Mouse (Mus musculus) embryonic facial prominence, embryonic 13.5 days (tissue): Measurements from ENCODE around the gene Fam25c. TPM values are rescaled to one million over a fixed set of nuclear protein-coding genes. Genes with fewer than 3 reads are reported as not detected.

Experiments used
- ATAC-seq: fragments of 200-750 bp; cut with Nextera tagmentation; 2 replicates; pipeline ENCODE4 v1.8.0; 2017; ENCODE audit warnings: low read depth; ENCODE audit not compliant: insufficient number of reproducible peaks, insufficient read depth, low FRiP score, low TSS enrichment
- H3K27ac ChIP-seq: fragments of 300-500 bp; sonication (generic); 2 replicates; pipeline ENCODE4 v1.5.1; 2015; ENCODE audit warnings: moderate library complexity, mild to moderate bottlenecking, inconsistent platforms
- H3K27me3 ChIP-seq: fragments of 300-500 bp; sonication (generic); 2 replicates; pipeline ENCODE4 v1.6.1; 2015; ENCODE audit warnings: mild to moderate bottlenecking, inconsistent platforms
- H3K36me3 ChIP-seq: fragments of 300-500 bp; sonication (generic); 2 replicates; pipeline ENCODE4 v1.6.1; 2015; ENCODE audit warnings: mild to moderate bottlenecking, inconsistent platforms
- H3K4me1 ChIP-seq: fragments of 300-500 bp; sonication (generic); 2 replicates; pipeline ENCODE4 v1.6.1; 2015; ENCODE audit warnings: inconsistent platforms
- H3K4me2 ChIP-seq: fragments of 300-500 bp; sonication (generic); 2 replicates; pipeline ENCODE4 v1.6.1; 2015; ENCODE audit warnings: moderate library complexity, mild to moderate bottlenecking, inconsistent platforms
- H3K4me3 ChIP-seq: fragments of 300-500 bp; sonication (generic); 2 replicates; pipeline ENCODE4 v1.5.1; 2015; ENCODE audit warnings: mild to moderate bottlenecking, inconsistent platforms
- H3K9ac ChIP-seq: fragments of 300-500 bp; sonication (generic); 2 replicates; pipeline ENCODE4 v1.6.1; 2015; ENCODE audit warnings: mild to moderate bottlenecking, inconsistent platforms
- H3K9me3 ChIP-seq: fragments of 300-500 bp; sonication (generic); 2 replicates; pipeline ENCODE4 v1.6.1; 2016; ENCODE audit warnings: inconsistent platforms
- WGBS: fragments of 180-500 bp; shearing (Covaris S2); methylation state at CpG from one replicate; pipeline ENCODE4 v1.1.7; 2015; ENCODE audit warnings: mixed read lengths; 5-methylcytosine and 5-hydroxymethylcytosine counted together
- polyA plus RNA-seq: library from polyadenylated mRNA; unstranded; fragments of >200 nt; fragmentation: Nextera tagmentation; extraction: Ambion mirVana; gene quantifications from 2 replicates; pipeline ENCODE4 v1.2.1, GENCODE M21; 2015

The Fam25c gene
- 4.7 and 6.9 TPM in 2 replicates for polyA plus RNA-seq

DNA sequence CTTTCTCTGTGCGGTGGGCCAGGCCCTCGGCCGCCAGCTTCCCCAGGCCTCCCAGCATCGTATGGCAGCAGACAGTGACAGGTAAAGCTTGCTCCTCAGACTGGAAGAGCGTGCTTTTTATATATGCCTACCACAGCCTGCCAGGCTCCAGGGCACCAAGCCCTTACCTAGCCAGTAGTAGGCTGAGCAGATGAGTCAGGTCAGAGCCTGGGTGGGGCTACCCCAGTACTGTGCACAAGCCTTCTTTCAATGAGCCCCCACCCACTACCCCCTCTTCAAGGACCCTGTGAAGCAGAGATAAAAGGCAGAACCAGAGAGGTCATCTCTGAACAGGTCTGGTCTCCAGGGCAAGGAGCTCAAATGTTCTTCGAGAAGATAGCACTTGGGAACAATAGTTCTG, at the start of gene Fam25c:
TSS of gene Fam25c (minus strand) at position 133 of the 400 bp plus-strand sequence.
- Histone ChIP-seq H3K4me3 (no peak within 1 kb of the TSS), H3K9ac (no peak within 1 kb of the TSS), H3K4me2 (no peak within 1 kb of the TSS), H3K36me3 (no peaks in the 10 kb centered on the region), H3K27me3 (no peaks in the 10 kb centered on the region), H3K9me3 (no peaks in the 10 kb centered on the region), H3K27ac (no peak within 1 kb of the TSS), H3K4me1 (no peaks in the 10 kb centered on the region)
- peak; percentile 58; the same call in 1 of the 2 replicates for ATAC-seq
- WGBS = 74% methylated on average over 6 of the region's 6 CpGs

DNA sequence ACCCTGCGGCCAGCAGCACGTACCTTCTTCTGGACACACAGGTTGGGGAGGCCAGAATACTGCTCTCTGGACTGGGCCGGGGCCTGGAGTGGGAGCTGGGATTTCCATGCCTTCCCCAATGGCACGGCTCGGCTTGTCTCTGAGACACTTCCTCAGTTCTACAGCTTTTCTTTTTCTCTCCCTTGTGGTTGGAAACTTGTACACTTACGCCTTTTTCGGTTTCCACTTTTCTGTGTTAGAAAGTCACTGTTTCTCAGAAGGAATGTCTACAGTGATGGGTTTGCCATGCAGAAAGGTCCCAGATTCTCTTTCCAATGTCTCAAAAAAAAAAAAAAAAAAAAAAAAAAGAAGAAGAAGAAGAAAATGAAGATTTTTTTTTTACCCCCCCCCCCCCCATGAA, 48.2 kb upstream of the Fam25c start:
- Histone ChIP-seq H3K9ac (no peak overlapping the region), H3K27ac (no peak overlapping the region), H3K9me3 (no peaks in the 10 kb centered on the region), H3K27me3 (no peaks in the 10 kb centered on the region), H3K4me2 (no peak overlapping the region), H3K4me3 (no peak overlapping the region), H3K4me1 (no peaks in the 10 kb centered on the region), H3K36me3 (peaks cover 78% of the 10 kb centered on the region)
- WGBS = 88% methylated on average over 7 of the region's 7 CpGs
- no peak for ATAC-seq

DNA sequence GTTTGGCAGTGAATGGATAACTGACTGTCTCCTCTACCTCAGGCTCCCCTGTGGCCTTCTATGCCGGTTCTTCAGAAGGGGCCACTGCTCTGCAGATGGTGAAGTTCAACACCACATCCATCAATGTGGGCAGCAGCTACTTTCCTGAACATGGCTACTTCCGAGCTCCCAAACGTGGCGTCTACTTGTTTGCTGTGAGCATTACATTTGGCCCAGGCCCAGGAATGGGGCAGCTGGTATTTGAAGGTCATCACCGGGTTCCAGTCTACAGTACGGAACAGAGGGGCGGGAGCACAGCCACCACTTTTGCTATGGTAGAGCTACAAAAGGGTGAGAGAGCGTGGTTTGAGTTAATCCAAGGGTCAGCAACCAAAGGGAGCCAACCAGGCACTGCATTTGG, 47.6 kb upstream of the Fam25c start:
- H3K9me3 ChIP-seq = no peaks in the 10 kb centered on the region
- no peak for ATAC-seq
- H3K4me1 ChIP-seq = no peaks in the 10 kb centered on the region
- no peaks in the 10 kb centered on the region for H3K27me3 ChIP-seq
- H3K4me2 ChIP-seq = no peak overlapping the region
- no peak overlapping the region for H3K4me3 ChIP-seq
- no peak overlapping the region for H3K27ac ChIP-seq
- 90% methylated on average over 8 of the region's 8 CpGs for WGBS
- no peak overlapping the region for H3K9ac ChIP-seq
- H3K36me3 ChIP-seq = peaks cover 80% of the 10 kb centered on the region

DNA sequence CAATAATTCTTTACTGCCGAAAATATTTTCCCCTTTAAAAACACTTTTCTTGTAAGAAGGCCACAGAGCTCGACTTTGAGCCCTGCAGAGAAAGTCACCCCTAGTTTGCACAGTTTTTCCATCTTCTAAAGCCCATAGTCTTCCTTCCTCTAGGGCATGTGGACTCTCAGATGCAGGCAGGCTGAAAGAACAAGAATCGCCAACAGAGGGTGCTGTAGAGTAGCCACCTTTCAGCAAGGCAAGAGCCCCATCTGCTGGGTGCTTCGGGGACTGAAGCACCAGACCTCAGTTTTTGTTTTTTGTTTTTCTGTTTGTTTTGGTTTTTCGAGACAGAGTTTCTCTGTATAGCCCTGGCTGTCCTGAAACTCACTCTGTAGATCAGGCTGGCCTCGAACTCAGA, 45.9 kb upstream of the Fam25c start:
- Histone ChIP-seq H3K36me3 (peaks cover 69% of the 10 kb centered on the region), H3K9me3 (no peaks in the 10 kb centered on the region), H3K27me3 (no peaks in the 10 kb centered on the region), H3K4me2 (no peak overlapping the region), H3K9ac (no peak overlapping the region), H3K4me3 (no peak overlapping the region), H3K27ac (no peak overlapping the region), H3K4me1 (no peaks in the 10 kb centered on the region)
- no peak for ATAC-seq
- 52% methylated on average over 6 of the region's 6 CpGs for WGBS

DNA sequence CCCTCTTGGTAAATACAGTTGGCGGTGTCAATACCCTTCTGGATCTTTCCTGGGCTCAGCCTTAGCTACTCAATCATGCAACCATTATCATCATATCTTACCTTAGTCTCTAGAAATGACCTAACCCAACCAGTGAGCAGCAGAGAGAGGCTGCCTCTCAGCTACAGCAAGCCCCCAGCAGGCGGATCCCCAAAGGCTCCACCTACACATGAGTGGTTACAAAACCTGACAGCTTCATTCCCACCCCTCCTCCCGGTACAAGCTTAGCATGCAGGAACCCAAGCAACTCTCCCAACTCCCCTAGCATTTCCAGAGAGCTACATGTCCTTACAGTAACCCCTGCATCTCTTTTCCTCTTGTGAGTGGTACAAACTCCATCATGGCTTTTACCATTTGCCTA, 44.8 kb upstream of the Fam25c start:
- no peak for ATAC-seq
- H3K4me2 ChIP-seq = no peak overlapping the region
- H3K9me3 ChIP-seq = no peaks in the 10 kb centered on the region
- H3K36me3 ChIP-seq = peaks cover 61% of the 10 kb centered on the region
- no peak overlapping the region for H3K9ac ChIP-seq
- no peaks in the 10 kb centered on the region for H3K4me1 ChIP-seq
- no peak overlapping the region for H3K27ac ChIP-seq
- H3K4me3 ChIP-seq = no peak overlapping the region
- no peaks in the 10 kb centered on the region for H3K27me3 ChIP-seq
- WGBS = 91% methylated on average over 3 of the region's 3 CpGs

DNA sequence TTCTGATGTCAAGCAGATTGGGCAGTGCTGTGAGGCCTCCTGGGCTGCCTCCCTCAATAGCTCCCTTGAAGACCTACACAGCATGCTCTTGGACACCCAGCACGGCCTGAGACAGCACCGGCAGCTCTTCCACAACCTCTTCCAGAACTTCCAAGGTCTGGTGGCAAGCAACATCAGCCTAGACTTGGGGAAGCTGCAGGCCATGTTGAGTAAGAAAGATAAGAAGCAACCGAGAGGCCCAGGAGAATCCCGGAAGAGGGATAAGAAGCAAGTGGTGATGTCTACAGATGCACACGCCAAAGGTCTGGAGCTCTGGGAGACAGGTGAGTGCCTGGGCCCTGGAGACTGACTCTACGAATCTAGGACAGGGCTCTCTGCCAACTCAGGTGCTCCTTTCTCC, 44.1 kb upstream of the Fam25c start:
- Histone ChIP-seq H3K36me3 (peaks cover 54% of the 10 kb centered on the region), H3K9ac (no peak overlapping the region), H3K27me3 (no peaks in the 10 kb centered on the region), H3K4me2 (no peak overlapping the region), H3K4me1 (no peaks in the 10 kb centered on the region), H3K27ac (no peak overlapping the region), H3K4me3 (no peak overlapping the region), H3K9me3 (no peaks in the 10 kb centered on the region)
- 93% methylated on average over 6 of the region's 6 CpGs for WGBS
- ATAC-seq = no peak

DNA sequence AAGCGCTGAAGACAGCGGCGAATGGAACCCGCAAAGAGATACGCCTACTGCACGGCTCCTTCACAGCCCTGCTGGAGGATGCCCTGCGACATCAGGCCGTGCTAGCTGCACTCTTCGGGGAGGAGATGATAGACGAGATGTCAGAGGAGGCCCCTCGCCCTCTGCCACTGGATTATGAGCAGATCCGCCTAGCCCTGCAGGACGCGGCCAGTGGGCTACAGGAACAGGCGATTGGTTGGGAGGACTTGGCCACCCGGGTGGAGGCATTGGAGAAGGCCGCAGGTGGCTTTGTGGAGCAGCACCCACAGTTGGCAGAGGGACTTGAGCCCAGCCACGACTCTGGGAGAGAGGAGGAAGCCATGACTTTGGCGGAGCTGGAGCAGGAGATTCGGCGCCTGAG, 43.7 kb upstream of the Fam25c start:
- Histone ChIP-seq H3K9ac (no peak overlapping the region), H3K36me3 (peaks cover 52% of the 10 kb centered on the region), H3K4me2 (no peak overlapping the region), H3K27ac (no peak overlapping the region), H3K4me1 (no peaks in the 10 kb centered on the region), H3K9me3 (no peaks in the 10 kb centered on the region), H3K27me3 (no peaks in the 10 kb centered on the region), H3K4me3 (no peak overlapping the region)
- 92% methylated on average over 21 of the region's 21 CpGs for WGBS
- no peak for ATAC-seq

DNA sequence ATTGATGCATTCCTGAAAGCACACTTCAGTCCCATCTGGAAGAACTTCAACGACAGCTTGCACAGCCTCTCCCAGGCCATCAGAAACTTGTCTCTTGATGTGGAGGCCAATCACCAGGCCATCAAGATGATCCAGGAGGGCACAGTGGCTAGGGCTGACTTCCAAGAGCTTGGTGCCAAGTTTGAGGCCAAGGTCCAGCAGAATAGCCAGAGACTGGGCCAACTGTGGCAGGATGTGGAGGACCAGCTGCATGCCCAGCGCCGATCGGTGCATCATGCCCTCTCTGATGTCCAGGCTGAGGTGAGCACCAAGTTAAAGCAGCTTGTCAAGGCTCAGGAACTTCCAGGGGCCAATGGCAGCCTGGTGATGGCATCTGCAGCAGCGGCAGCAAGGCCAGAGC, 42.6 kb upstream of the Fam25c start:
- Histone ChIP-seq H3K27me3 (no peaks in the 10 kb centered on the region), H3K9ac (no peak overlapping the region), H3K4me3 (no peak overlapping the region), H3K4me2 (no peak overlapping the region), H3K4me1 (no peaks in the 10 kb centered on the region), H3K27ac (no peak overlapping the region), H3K9me3 (no peaks in the 10 kb centered on the region), H3K36me3 (peaks cover 47% of the 10 kb centered on the region)
- 91% methylated on average over 5 of the region's 5 CpGs for WGBS
- ATAC-seq = no peak

DNA sequence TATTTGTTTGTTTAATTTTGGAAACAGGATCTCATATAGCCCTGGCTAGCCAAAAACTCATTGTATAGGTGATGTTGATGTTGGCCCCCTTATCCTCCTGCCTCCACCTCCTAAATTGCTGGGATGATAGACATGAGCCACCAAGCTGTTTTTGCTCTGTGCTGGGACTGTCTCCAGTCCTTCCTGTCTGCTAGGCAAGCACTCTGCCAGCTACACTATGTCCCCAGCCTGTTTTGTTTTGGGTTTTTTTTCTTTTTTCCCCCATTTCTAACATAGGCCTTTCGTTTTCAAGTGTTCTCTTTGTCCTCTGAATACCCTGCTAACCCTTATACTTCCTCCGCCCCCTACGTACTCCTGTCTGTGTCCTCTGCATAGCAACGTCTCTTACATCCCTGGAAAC, 38.1 kb upstream of the Fam25c start:
- ATAC-seq = no peak
- no peaks in the 10 kb centered on the region for H3K27me3 ChIP-seq
- 59% methylated on average over 4 of the region's 4 CpGs for WGBS
- no peaks in the 10 kb centered on the region for H3K4me1 ChIP-seq
- H3K9me3 ChIP-seq = no peaks in the 10 kb centered on the region
- no peak overlapping the region for H3K27ac ChIP-seq
- no peak overlapping the region for H3K9ac ChIP-seq
- H3K4me3 ChIP-seq = no peak overlapping the region
- peaks cover 7% of the 10 kb centered on the region for H3K36me3 ChIP-seq
- no peak overlapping the region for H3K4me2 ChIP-seq

DNA sequence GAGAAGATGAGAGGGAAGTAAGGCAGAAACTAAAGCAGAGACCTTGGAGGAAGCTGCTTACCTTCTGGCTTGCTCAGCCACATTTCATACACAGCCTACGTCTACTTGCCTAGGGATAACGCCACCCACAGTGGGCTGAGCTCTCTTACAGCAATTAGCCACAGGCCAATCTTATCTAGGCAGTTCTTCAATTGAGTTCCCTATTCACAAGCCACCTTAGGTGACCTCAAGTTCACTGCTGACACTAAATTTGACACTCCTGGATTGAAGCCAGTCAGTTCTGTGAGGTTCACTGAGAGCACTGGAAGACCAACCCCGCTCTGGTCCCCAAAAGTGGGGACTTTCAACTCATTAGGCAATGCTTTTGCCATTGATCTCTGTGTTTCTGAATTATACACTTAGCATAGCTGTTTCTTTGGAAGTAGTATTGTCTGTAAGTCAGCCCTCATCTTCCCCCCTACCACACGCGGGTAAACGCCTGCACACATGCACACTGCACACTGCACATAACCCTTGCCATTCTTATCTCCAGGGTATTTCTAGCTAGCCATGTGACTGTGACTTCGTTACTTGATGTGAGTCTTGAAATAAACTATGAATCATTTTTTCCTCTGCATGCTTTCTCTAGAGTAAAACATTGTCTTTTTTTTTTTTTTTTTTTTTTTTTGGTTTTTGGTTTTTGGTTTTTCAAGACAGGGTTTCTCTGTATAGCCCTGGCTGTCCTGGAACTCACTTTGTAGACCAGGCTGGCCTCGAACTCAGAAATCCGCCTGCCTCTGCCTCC, 27.9 kb upstream of the Fam25c start:
- 92% methylated on average over 9 of the region's 9 CpGs for WGBS
- Histone ChIP-seq H3K4me3 (no peak overlapping the region), H3K27ac (no peak overlapping the region), H3K4me2 (no peak overlapping the region), H3K9me3 (no peaks in the 10 kb centered on the region), H3K4me1 (peaks cover 12% of the 10 kb centered on the region), H3K36me3 (no peaks in the 10 kb centered on the region), H3K9ac (no peak overlapping the region), H3K27me3 (no peaks in the 10 kb centered on the region)
- no peak for ATAC-seq

DNA sequence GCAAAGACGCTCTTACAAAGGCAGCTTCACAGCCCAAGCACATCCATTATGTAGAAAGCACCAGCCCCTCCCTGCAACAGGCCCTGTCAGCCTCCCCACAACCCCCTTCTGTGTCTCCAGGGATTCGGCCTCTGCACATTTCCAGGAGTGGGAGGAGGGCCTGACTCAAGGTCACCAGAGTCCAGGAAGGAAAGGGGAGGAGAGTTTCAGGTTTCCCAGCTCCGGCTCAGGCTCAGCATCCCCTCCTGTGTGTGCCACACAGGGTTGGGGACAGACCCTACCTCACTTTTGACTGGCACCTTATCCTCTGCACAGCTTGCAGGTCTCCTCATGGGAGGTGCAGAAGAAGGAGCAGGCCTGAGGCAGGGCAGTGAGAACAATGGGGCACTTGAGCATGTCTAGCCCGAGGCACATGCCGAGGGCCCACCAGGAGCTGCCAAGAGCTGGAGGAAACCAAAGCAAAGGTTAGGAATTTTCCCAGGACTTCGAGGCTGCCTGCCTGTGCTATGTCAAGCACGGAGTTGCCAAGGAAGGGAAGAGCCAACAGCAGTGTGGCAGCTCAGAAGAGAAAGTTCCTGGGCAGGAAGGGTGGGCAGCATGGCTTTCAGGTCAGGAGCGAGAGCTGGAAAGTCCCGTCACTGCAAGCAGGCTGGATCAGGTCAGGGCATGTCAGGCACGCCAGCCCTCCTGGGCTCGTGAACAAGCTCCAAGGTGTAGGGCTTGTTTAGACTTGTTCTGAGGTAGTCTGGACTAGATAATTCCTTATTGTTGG, 23.5 kb upstream of the Fam25c start:
- Histone ChIP-seq H3K9ac (no peak overlapping the region), H3K36me3 (no peaks in the 10 kb centered on the region), H3K9me3 (no peaks in the 10 kb centered on the region), H3K27me3 (no peaks in the 10 kb centered on the region), H3K4me3 (no peak overlapping the region), H3K4me2 (no peak overlapping the region; the same call in 1 of the 2 replicates), H3K27ac (peak overlapping the region; percentile 72), H3K4me1 (peaks cover 25% of the 10 kb centered on the region)
- ATAC-seq = peak; percentile 50; the same call in 1 of the 2 replicates
- WGBS = 20% methylated on average over 11 of the region's 11 CpGs

DNA sequence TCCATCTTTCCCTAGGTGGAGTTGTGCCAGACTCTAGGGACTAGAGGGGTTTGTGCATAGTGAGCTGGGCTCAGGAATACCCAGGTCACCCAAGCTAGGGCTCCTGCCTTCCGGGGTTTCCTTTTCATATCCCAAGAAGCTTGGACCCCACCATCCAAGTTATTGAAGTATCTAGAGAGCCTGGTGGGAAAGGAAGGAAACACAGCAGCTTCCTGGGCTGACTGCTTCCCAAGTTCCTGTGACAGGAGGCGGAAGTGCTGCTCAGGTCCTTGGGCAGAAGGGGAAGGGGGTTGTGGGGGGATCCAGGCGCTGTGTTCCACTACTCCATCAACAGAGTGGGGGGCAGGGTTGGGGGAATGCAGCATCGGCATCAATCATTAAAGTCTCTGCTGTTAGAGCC, 21.9 kb upstream of the Fam25c start:
- no peak for ATAC-seq
- no peaks in the 10 kb centered on the region for H3K36me3 ChIP-seq
- no peak overlapping the region for H3K27ac ChIP-seq
- H3K4me2 ChIP-seq = no peak overlapping the region
- no peaks in the 10 kb centered on the region for H3K27me3 ChIP-seq
- no peak overlapping the region for H3K4me3 ChIP-seq
- H3K9ac ChIP-seq = no peak overlapping the region
- H3K4me1 ChIP-seq = peaks cover 25% of the 10 kb centered on the region
- no peaks in the 10 kb centered on the region for H3K9me3 ChIP-seq
- 80% methylated on average over 4 of the region's 4 CpGs for WGBS
